Mouse (Mus musculus) kidney, adult 2 months (tissue): ENCODE results near the gene Ssc5d.

Experiments used
- CTCF ChIP-seq: fragments of 200-500 bp; conservative IDR thresholded peaks from 2 replicates; pipeline ENCODE4 v1.5.1; 2011; ENCODE audit warnings: low read depth, mild to moderate bottlenecking, control low read depth, low read length, moderate library complexity, mixed read lengths; ENCODE audit not compliant: insufficient read depth, insufficient read length
- POLR2A ChIP-seq: fragments of 200-500 bp; IDR thresholded peaks from one replicate; pipeline ENCODE4 v1.6.1; 2011; ENCODE audit warnings: low read depth, low read length, control low read depth

DNA sequence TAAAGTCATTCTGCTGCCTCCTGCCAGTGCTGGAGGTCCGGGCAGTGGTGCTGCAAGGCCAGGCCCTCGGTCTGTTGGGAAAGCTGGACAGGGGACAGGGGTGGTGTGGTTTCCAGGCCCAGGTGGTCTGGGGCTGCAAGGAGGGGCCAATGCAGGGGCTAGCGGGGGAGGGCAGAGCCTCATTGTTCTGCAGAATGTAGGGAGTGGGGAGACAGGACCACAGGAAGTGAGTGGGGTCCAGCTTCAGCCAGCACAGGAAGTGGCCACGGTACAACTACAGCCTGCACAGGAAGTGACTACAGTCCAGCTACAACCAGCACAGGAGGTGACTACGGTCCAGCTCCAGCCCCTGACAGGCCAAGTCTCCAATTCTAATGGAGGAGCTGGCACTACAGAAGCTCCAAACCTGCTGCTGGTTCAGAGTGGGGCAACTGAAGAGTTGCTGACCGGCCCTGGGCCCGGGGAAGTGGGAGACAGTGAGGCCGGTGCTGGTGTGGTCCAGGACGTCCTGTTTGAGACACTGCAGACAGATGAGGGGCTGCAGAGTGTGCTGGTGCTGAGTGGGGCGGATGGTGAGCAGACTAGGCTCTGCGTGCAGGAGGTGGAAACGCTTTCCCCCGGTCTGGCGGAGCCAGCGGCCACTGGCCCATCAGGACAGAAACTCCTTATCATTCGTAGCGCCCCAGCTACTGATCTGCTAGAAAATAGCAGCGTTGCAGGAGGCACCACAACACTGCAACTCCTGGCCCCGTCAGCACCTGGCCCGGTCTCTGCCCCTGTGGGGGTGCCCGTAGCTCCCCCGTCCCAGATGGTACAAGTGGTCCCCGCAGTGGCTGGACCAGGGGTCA is 4.4 kb upstream of the Ssc5d start:
- no peak for TF ChIP-seq CTCF
- TF ChIP-seq POLR2A: no peak
